Mouse (Mus musculus): ENCODE data around the gene Banf2.

- no peak for TF ChIP-seq POLR2A (IDR thresholded peaks at IDR 0.05; ENCODE audit: borderline replicate concordance, control insufficient read depth, low read depth, low read length)
- no peak for TF ChIP-seq CTCF (IDR thresholded peaks at IDR 0.05; ENCODE audit: control insufficient read depth, insufficient read depth, low read length)
Observed at GRCm38 (mm10) chr2:143990997-143991396, 41.9 kb upstream of the Banf2 start.

All from bone marrow, adult 2 months (tissue).